Mouse (Mus musculus): ENCODE measurements around the gene Rhbdf1. TPM values are rescaled to one million over a fixed set of nuclear protein-coding genes. Genes with fewer than 3 reads are reported as not detected.

Rhbdf1 gene
- total and polyA plus RNA-seq, 3 experiments: 24.7 to 37.6 (median 34.2) TPM

- Histone ChIP-seq H3K36me3 (replicated peaks in 1 of 2; ENCODE audit: control insufficient read depth in 1 of 2, insufficient read depth in 1 of 2, low read length in 1 of 2) (peaks cover 10 to 24% of the 10 kb centered on the region in 2 experiments), H3K9me3 (replicated peaks; ENCODE audit: low read length) (peaks cover 3% of the 10 kb centered on the region), H3K27ac (ENCODE audit: insufficient read depth, low read depth) (no peak overlapping the region), H3K4me2 (ENCODE audit: insufficient read depth, low read depth, poor library complexity, severe bottlenecking) (no peak overlapping the region), H3K9ac (ENCODE audit: insufficient read depth, low read depth) (no peak overlapping the region), H3K4me1 (ENCODE audit: control insufficient read depth in 1 of 2, insufficient read depth in 2 of 2) (peaks cover 12 to 72% of the 10 kb centered on the region in 2 experiments), H3K27me3 (replicated peaks) (peaks cover 19% of the 10 kb centered on the region), H3K79me2 (replicated peaks; ENCODE audit: control insufficient read depth, extremely low read depth, insufficient read depth, poor library complexity, severe bottlenecking) (no peaks in the 10 kb centered on the region), H3K4me3 (replicated peaks in 1 of 3; ENCODE audit: low read depth in 2 of 3, low read length in 2 of 3, poor library complexity in 1 of 3) (no peak overlapping the region)
- dilution Hi-C loops (cut with MboI; ENCODE audit: extremely low pct_ligation_motif_present, extremely low pct_unique_long_range_greater_than_20kb, low sequenced_read_pairs): no loop called here
- DNase-seq (ENCODE audit: extremely low read depth): no peak
- in situ Hi-C loops (cut with MboI; ENCODE audit: low pct_ligation_motif_present, low pct_unique_long_range_greater_than_20kb, low sequenced_read_pairs): no loop called here
- TF ChIP-seq CHD2 (IDR thresholded peaks at IDR 0.05; ENCODE audit: low read length) (0 out of 2 replicates have a peak, but pooled peaks have one; percentile 19), ELF1 (IDR thresholded peaks at IDR 0.05; ENCODE audit: low read depth, low read length) (peak; percentile 49), RCOR1 (conservative IDR thresholded peaks at IDR 0.05; ENCODE audit: low read depth, low read length) (no peak)
Measured at GRCm38 (mm10) chr11:32224468-32225139, 2.5 kb upstream of the Rhbdf1 start.

- peaks cover 0 to 24% of the 10 kb centered on the region in 2 experiments for H3K36me3 ChIP-seq (replicated peaks in 1 of 2; ENCODE audit: control insufficient read depth in 1 of 2, insufficient read depth in 1 of 2, low read length in 1 of 2)
- H3K4me1 ChIP-seq (ENCODE audit: control insufficient read depth in 1 of 2, insufficient read depth in 2 of 2): peaks cover 12 to 76% of the 10 kb centered on the region in 2 experiments
- dilution Hi-C loops (cut with MboI; ENCODE audit: extremely low pct_ligation_motif_present, extremely low pct_unique_long_range_greater_than_20kb, low sequenced_read_pairs): no loop called here
Measured at GRCm38 (mm10) chr11:32223297-32223967, 1.3 kb upstream of the Rhbdf1 start.

More at GRCm38 (mm10) chr11:32223297-32223967, 1.3 kb upstream of the Rhbdf1 start:
- TF ChIP-seq SIN3A (IDR thresholded peaks at IDR 0.05; ENCODE audit: low read length) (0 out of 2 replicates have a peak, but pooled peaks have one; percentile 7), CTCF (conservative IDR thresholded peaks at IDR 0.05 in 1 of 2, IDR thresholded peaks at IDR 0.05 in 1 of 2; ENCODE audit: low read depth in 2 of 2, low read length in 2 of 2) (peak in 1 of 2 experiments; percentile 31; a peak in 2 of 4 replicates), HCFC1 (IDR thresholded peaks at IDR 0.05; ENCODE audit: low read depth, low read length) (no peak), UBTF (IDR thresholded peaks at IDR 0.05; ENCODE audit: low read depth, low read length) (no peak), KAT2A (IDR thresholded peaks at IDR 0.05; ENCODE audit: insufficient replicate concordance, low read length) (no peak), PAX5 (IDR thresholded peaks at IDR 0.05; ENCODE audit: low read length) (no peak), NRF1 (IDR thresholded peaks at IDR 0.05; ENCODE audit: low read depth, low read length) (no peak), IRF4 (IDR thresholded peaks at IDR 0.05; ENCODE audit: low read depth, low read length) (no peak), MAX (IDR thresholded peaks at IDR 0.05; ENCODE audit: low read length) (no peak), E2F4 (IDR thresholded peaks at IDR 0.05; ENCODE audit: insufficient replicate concordance, low read depth, low read length) (no peak), JUND (conservative IDR thresholded peaks at IDR 0.05; ENCODE audit: low read depth, low read length) (no peak), ZKSCAN1 (IDR thresholded peaks at IDR 0.05; ENCODE audit: borderline replicate concordance, low read depth, low read length) (no peak), NELFE (IDR thresholded peaks at IDR 0.05; ENCODE audit: low read depth, low read length) (no peak), USF2 (conservative IDR thresholded peaks at IDR 0.05; ENCODE audit: low read depth, low read length) (no peak), ZNF384 (IDR thresholded peaks at IDR 0.05; ENCODE audit: low read depth, low read length) (no peak), RAD21 (IDR thresholded peaks at IDR 0.05; ENCODE audit: low read depth, low read length) (no peak; the same call in 1 of the 2 replicates), MXI1 (IDR thresholded peaks at IDR 0.05; ENCODE audit: low read depth, low read length) (0 out of 2 replicates have a peak, but pooled peaks have one; percentile 17), TBP (conservative IDR thresholded peaks at IDR 0.05; ENCODE audit: low read depth, low read length) (no peak), MAZ (IDR thresholded peaks at IDR 0.05; ENCODE audit: low read depth, low read length) (no peak), BHLHE40 (IDR thresholded peaks at IDR 0.05; ENCODE audit: low read depth, low read length) (no peak), JUN (IDR thresholded peaks at IDR 0.05; ENCODE audit: insufficient read depth, low read depth, low read length) (no peak), GABPA (IDR thresholded peaks at IDR 0.05; ENCODE audit: insufficient replicate concordance, low read depth, low read length) (no peak)
- DNase-seq (ENCODE audit: extremely low read depth): no peak
- Histone ChIP-seq H3K9me3 (replicated peaks; ENCODE audit: low read length) (peaks cover 3% of the 10 kb centered on the region), H3K4me3 (replicated peaks in 1 of 3; ENCODE audit: low read depth in 2 of 3, low read length in 2 of 3, poor library complexity in 1 of 3) (no peak overlapping the region), H3K9ac (ENCODE audit: insufficient read depth, low read depth) (0 out of 2 replicates have a peak overlapping the region, but pooled peaks have one; percentile 2), H3K79me2 (replicated peaks; ENCODE audit: control insufficient read depth, extremely low read depth, insufficient read depth, poor library complexity, severe bottlenecking) (no peaks in the 10 kb centered on the region), H3K27me3 (replicated peaks) (peaks cover 19% of the 10 kb centered on the region), H3K4me2 (ENCODE audit: insufficient read depth, low read depth, poor library complexity, severe bottlenecking) (peak overlapping the region; percentile 89), H3K27ac (ENCODE audit: insufficient read depth, low read depth) (no peak overlapping the region)
- in situ Hi-C loops (cut with MboI; ENCODE audit: low pct_ligation_motif_present, low pct_unique_long_range_greater_than_20kb, low sequenced_read_pairs): no loop called here

Data from CH12.LX (cell line).